Mouse (Mus musculus): ENCODE measurements at regions not wholly inside any gene's neighbourhood (a gene's known extent, or its start where the extent isn't known, plus 50 kb on each side); places are given as distances from the start of the nearest gene placed in this dataset.

- TF ChIP-seq POLR2A (IDR thresholded peaks at IDR 0.05; ENCODE audit: borderline replicate concordance, extremely low read depth, insufficient read depth, insufficient read length, poor library complexity, severe bottlenecking) (no peak), CTCF (IDR thresholded peaks at IDR 0.05; ENCODE audit: borderline replicate concordance, extremely low read depth, insufficient read depth, insufficient read length) (no peak)
Observed at GRCm38 (mm10) chr13:99835518-99835917, 65.4 kb downstream of the Cartpt start.

All from brain, embryonic 14.5 days (tissue).